Mouse (Mus musculus): ENCODE measurements around the gene Cisd3. TPM values are rescaled to one million over a fixed set of nuclear protein-coding genes. Genes with fewer than 3 reads are reported as not detected.
A peak's percentile ranks its signal among the peaks of the same experiment; 100 is the strongest.

Cisd3 gene
- polyA plus RNA-seq, 1 experiment from 2014 or later = 12.3 TPM

GRCm38 (mm10) chr11:97664339-97664665 is 21.3 kb upstream of the Cisd3 start:
- Histone ChIP-seq H3K9me3 (replicated peaks) (no peaks in the 10 kb centered on the region), H3K36me3 (replicated peaks) (no peaks in the 10 kb centered on the region), H3K9ac (no peak overlapping the region), H3K27me3 (peaks cover 82% of the 10 kb centered on the region), H3K4me2 (peak overlapping the region; percentile 75), H3K4me1 (replicated peaks) (peaks cover 35% of the 10 kb centered on the region), H3K4me3 (replicated peaks) (peak overlapping the region; percentile 60), H3K27ac (replicated peaks) (no peak overlapping the region)
- 2% methylated on average over 6 of the region's 8 CpGs for WGBS (ENCODE audit: insufficient replicate concordance)
- ATAC-seq (ENCODE audit: insufficient read depth) = no peak

GRCm38 (mm10) chr11:97664771-97665240 is 20.8 kb upstream of the Cisd3 start:
- Histone ChIP-seq H3K4me2 (0 out of 2 replicates have a peak overlapping the region, but pooled peaks have one; percentile 75), H3K4me1 (replicated peaks) (peaks cover 34% of the 10 kb centered on the region), H3K36me3 (replicated peaks) (no peaks in the 10 kb centered on the region), H3K9me3 (replicated peaks) (no peaks in the 10 kb centered on the region), H3K27ac (replicated peaks) (no peak overlapping the region), H3K9ac (no peak overlapping the region), H3K27me3 (peaks cover 77% of the 10 kb centered on the region), H3K4me3 (replicated peaks) (no peak overlapping the region)
- ATAC-seq (ENCODE audit: insufficient read depth) = no peak
- 24% methylated on average over 6 of the region's 6 CpGs for WGBS (ENCODE audit: insufficient replicate concordance)

- WGBS (ENCODE audit: insufficient replicate concordance) = 82% methylated on average over 13 of the region's 13 CpGs
- H3K4me1 ChIP-seq (replicated peaks) = peaks cover 35% of the 10 kb centered on the region
- H3K9ac ChIP-seq = no peak overlapping the region
- no peak overlapping the region for H3K4me3 ChIP-seq (replicated peaks)
- H3K27ac ChIP-seq (replicated peaks) = no peak overlapping the region
- H3K4me2 ChIP-seq = no peak overlapping the region
- peaks cover 71% of the 10 kb centered on the region for H3K27me3 ChIP-seq
- no peak for ATAC-seq (ENCODE audit: insufficient read depth)
- H3K36me3 ChIP-seq (replicated peaks) = no peaks in the 10 kb centered on the region
- no peaks in the 10 kb centered on the region for H3K9me3 ChIP-seq (replicated peaks)
Measured at GRCm38 (mm10) chr11:97665431-97665830, 20.2 kb upstream of the Cisd3 start.

- Histone ChIP-seq H3K4me2 (no peak overlapping the region), H3K9me3 (replicated peaks) (no peaks in the 10 kb centered on the region), H3K27ac (replicated peaks) (no peak overlapping the region), H3K4me3 (replicated peaks) (no peak overlapping the region), H3K36me3 (replicated peaks) (no peaks in the 10 kb centered on the region), H3K27me3 (peaks cover 63% of the 10 kb centered on the region), H3K9ac (no peak overlapping the region), H3K4me1 (replicated peaks) (peaks cover 27% of the 10 kb centered on the region)
- ATAC-seq (ENCODE audit: insufficient read depth) = no peak
- WGBS (ENCODE audit: insufficient replicate concordance) = 68% methylated on average over 7 of the region's 7 CpGs
Measured at GRCm38 (mm10) chr11:97666221-97666620, 19.4 kb upstream of the Cisd3 start.

DNA sequence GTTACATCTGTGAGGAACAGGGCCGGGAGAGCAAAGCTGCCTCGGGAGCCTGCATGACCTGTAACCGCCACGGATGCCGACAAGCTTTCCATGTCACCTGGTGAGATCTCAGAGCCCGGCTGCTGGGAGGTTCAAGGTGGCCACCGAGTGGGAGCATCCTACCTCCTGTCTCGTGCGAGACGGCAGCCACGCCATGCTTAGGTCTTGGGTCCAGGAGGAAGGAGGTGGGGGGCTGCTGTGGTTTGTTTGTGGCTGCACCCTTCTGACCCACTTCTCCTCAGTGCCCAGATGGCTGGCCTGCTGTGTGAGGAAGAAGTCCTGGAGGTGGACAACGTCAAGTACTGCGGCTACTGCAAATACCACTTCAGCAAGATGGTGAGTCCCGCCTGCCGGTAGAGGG is 18.8 kb upstream of the Cisd3 start:
- Histone ChIP-seq H3K4me2 (no peak overlapping the region), H3K36me3 (replicated peaks) (no peaks in the 10 kb centered on the region), H3K9me3 (replicated peaks) (no peaks in the 10 kb centered on the region), H3K27me3 (peaks cover 57% of the 10 kb centered on the region), H3K4me3 (replicated peaks) (no peak overlapping the region), H3K4me1 (replicated peaks) (peaks cover 21% of the 10 kb centered on the region), H3K9ac (no peak overlapping the region), H3K27ac (replicated peaks) (no peak overlapping the region)
- WGBS (ENCODE audit: insufficient replicate concordance) = 60% methylated on average over 15 of the region's 15 CpGs
- ATAC-seq (ENCODE audit: insufficient read depth) = no peak

DNA sequence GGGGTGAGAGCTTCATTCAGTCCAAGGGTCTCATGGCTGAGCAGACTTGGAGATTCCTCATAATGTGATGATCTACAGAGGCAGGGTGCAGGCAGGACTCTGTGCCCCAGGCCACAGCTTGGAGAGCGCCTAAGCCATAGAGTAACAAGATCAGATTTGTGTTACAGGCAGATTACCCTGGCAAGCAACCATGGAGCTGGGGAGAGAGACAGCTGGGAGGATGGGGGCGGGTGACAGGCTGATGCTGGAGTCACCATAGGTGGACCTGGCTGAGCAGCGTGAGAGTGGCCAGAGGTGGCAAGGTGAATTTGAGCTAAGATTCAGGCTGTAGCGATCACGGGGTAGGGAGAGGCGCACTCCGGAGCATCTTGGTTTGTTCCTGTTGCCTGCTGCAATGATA is 17.5 kb upstream of the Cisd3 start:
- H3K4me1 ChIP-seq (replicated peaks) = peaks cover 13% of the 10 kb centered on the region; the same call in 1 of the 2 replicates
- H3K9me3 ChIP-seq (replicated peaks) = no peaks in the 10 kb centered on the region
- no peaks in the 10 kb centered on the region for H3K36me3 ChIP-seq (replicated peaks)
- no peak overlapping the region for H3K4me2 ChIP-seq
- H3K9ac ChIP-seq = no peak overlapping the region
- no peak for ATAC-seq (ENCODE audit: insufficient read depth)
- H3K27ac ChIP-seq (replicated peaks) = no peak overlapping the region
- H3K4me3 ChIP-seq (replicated peaks) = no peak overlapping the region
- 69% methylated on average over 7 of the region's 7 CpGs for WGBS (ENCODE audit: insufficient replicate concordance)
- H3K27me3 ChIP-seq = peaks cover 44% of the 10 kb centered on the region

- Histone ChIP-seq H3K4me1 (replicated peaks) (peaks cover 9% of the 10 kb centered on the region; the same call in 1 of the 2 replicates), H3K36me3 (replicated peaks) (no peaks in the 10 kb centered on the region), H3K9ac (no peak overlapping the region), H3K27ac (replicated peaks) (no peak overlapping the region), H3K9me3 (replicated peaks) (no peaks in the 10 kb centered on the region), H3K4me3 (replicated peaks) (no peak overlapping the region), H3K4me2 (no peak overlapping the region), H3K27me3 (peaks cover 33% of the 10 kb centered on the region)
- 70% methylated on average over 15 of the region's 15 CpGs for WGBS (ENCODE audit: insufficient replicate concordance)
- no peak for ATAC-seq (ENCODE audit: insufficient read depth)
Measured at GRCm38 (mm10) chr11:97669268-97669667, 16.4 kb upstream of the Cisd3 start.

GRCm38 (mm10) chr11:97669829-97670228 is 15.8 kb upstream of the Cisd3 start:
- Histone ChIP-seq H3K4me2 (no peak overlapping the region), H3K36me3 (replicated peaks) (0 out of 2 replicates have a peak, but pooled peaks cover 2% of the 10 kb centered on the region), H3K27me3 (peaks cover 27% of the 10 kb centered on the region), H3K4me1 (replicated peaks) (peaks cover 8% of the 10 kb centered on the region; the same call in 1 of the 2 replicates), H3K4me3 (replicated peaks) (no peak overlapping the region), H3K9me3 (replicated peaks) (no peaks in the 10 kb centered on the region), H3K9ac (no peak overlapping the region), H3K27ac (replicated peaks) (no peak overlapping the region)
- no peak for ATAC-seq (ENCODE audit: insufficient read depth)
- 22% methylated on average over 6 of the region's 6 CpGs for WGBS (ENCODE audit: insufficient replicate concordance)

DNA sequence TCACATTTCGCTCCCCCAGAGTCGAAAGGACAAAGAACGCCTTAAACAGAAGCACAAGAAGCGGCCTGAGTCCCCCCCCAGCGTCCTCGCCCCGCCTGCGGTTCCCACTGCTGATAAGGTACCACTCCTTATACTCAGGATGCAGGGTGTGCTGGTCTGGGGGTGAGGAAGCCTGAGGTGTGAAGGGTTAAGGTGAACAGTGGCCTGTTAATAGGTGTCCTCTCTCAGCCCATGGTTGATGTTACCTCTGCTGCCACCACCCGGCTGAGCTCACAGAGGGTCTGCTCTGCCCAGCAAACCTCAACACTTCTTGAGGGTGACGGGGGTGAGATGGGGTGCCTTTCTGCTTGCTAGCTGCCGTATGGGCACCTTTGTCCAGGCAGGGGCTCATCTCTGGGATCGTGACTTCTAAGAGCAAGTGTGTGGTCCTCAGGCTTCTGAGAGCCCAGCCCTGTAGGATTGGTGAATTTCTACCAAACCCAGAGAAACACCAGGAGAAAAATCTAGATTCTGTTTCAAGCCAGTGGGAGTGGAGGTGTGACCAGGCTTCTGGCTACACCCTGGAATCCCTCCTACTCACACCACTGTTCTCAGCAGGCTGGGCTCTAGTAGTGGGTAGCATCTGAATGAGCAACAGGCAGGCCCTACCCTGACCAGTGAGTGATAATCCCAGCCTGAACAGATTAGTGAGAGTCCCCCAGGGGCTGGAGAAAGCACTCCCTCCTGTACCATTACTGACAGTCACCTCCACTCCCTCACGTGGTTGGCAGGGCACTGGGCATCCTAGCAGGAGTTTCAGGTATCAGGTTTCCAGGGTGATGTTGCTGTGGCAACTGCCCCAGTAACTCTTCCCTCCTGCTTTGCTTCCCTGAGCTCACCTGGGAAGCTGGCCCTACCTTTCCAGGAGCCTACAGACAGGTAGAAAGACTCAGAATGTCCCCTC is 15.1 kb upstream of the Cisd3 start:
- Histone ChIP-seq H3K36me3 (replicated peaks) (0 out of 2 replicates have a peak, but pooled peaks cover 6% of the 10 kb centered on the region), H3K27me3 (peaks cover 20% of the 10 kb centered on the region), H3K27ac (replicated peaks) (no peak overlapping the region), H3K9me3 (replicated peaks) (no peaks in the 10 kb centered on the region), H3K4me2 (no peak overlapping the region), H3K4me1 (replicated peaks) (peaks cover 8% of the 10 kb centered on the region; the same call in 1 of the 2 replicates), H3K4me3 (replicated peaks) (no peak overlapping the region), H3K9ac (no peak overlapping the region)
- WGBS (ENCODE audit: insufficient replicate concordance) = 35% methylated on average over 13 of the region's 13 CpGs
- ATAC-seq (ENCODE audit: insufficient read depth) = no peak

DNA sequence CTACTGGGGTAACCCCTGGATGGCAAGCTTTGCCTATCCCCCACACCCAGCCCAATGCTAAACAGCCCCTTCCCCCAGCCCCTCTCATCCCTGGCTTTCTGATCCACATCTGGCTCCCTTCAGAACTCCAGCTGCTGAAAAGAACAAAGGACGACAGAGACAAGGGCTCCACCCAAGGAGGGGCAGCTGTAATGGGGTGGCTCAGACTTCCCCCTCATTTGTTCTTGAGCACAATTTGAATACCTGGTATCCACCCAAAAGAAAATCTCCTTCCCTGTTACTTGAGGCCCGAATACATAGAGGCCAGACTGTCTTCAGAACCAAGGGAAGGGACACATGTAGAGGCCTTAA is 14.5 kb upstream of the Cisd3 start:
- no peak overlapping the region for H3K9ac ChIP-seq
- no peaks in the 10 kb centered on the region for H3K9me3 ChIP-seq (replicated peaks)
- no peak overlapping the region for H3K27ac ChIP-seq (replicated peaks)
- peaks cover 15% of the 10 kb centered on the region for H3K27me3 ChIP-seq
- no peak overlapping the region for H3K4me2 ChIP-seq
- H3K36me3 ChIP-seq (replicated peaks) = 0 out of 2 replicates have a peak, but pooled peaks cover 6% of the 10 kb centered on the region
- H3K4me3 ChIP-seq (replicated peaks) = no peak overlapping the region
- WGBS (ENCODE audit: insufficient replicate concordance) = 42% methylated on average over 2 of the region's 2 CpGs
- no peak for ATAC-seq (ENCODE audit: insufficient read depth)
- H3K4me1 ChIP-seq (replicated peaks) = peaks cover 8% of the 10 kb centered on the region; the same call in 1 of the 2 replicates

DNA sequence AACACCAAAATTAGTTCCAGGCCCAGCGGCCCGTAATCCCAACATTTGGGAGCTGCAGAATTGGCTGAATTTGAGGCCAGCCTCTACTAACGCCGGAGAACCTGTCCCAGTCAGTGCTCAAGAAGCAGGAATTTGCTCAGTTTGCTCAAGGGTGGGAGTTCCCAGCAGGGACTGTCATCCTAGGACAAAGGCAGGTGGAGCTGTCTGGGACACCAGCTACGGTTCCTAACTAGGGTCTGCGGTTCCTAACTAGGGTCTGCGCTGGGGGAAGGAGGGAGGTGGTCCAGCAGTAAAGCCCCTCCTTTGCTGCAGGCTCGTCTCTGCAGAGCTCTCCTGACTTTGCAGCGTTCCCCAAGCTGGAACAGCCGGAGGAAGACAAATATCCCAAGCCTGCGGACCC is 12.5 kb upstream of the Cisd3 start:
- Histone ChIP-seq H3K4me1 (replicated peaks) (peaks cover 8% of the 10 kb centered on the region; the same call in 1 of the 2 replicates), H3K36me3 (replicated peaks) (0 out of 2 replicates have a peak, but pooled peaks cover 6% of the 10 kb centered on the region), H3K4me3 (replicated peaks) (no peak overlapping the region), H3K4me2 (no peak overlapping the region), H3K9ac (no peak overlapping the region), H3K27me3 (peaks cover 5% of the 10 kb centered on the region; the same call in 1 of the 2 replicates), H3K27ac (replicated peaks) (no peak overlapping the region), H3K9me3 (replicated peaks) (no peaks in the 10 kb centered on the region)
- WGBS (ENCODE audit: insufficient replicate concordance) = 83% methylated on average over 11 of the region's 11 CpGs
- no peak for ATAC-seq (ENCODE audit: insufficient read depth)

Data from liver, embryonic 15.5 days (tissue).